Mouse (Mus musculus) cerebellum, postnatal 10 days (tissue): ENCODE results near the gene Trmt44.
A peak's percentile ranks its signal among the peaks of the same experiment; 100 is the strongest.
"Not testable (repeated sequence)": the region's sequence is repeated elsewhere in the genome, so short reads cannot be mapped to it uniquely, and the experiment has no call there.

Source experiments
- DNase-seq, 2 experiments: peaks; one replicate each; pipeline ENCODE4 v3.0.0; 2021; ENCODE audit warnings: mixed read lengths in 2 of 2

Trmt44 gene

GRCm38 (mm10) chr5:35584259-35584658 is 9.4 kb upstream of the Trmt44 start:
- not testable (repeated sequence) for DNase-seq

GRCm38 (mm10) chr5:35583221-35583783 is 8.4 kb upstream of the Trmt44 start:
- DNase-seq = no peak

GRCm38 (mm10) chr5:35582445-35583220 is 7.8 kb upstream of the Trmt44 start, which contains the start of gene Acox3:
TSS of gene Acox3 (plus strand) at chr5:35583040.
- DNase-seq = peak; percentile 97 to 98

GRCm38 (mm10) chr5:35580156-35580922 is 5.5 kb upstream of the Trmt44 start:
- no peak for DNase-seq

- DNase-seq = no peak
Measured at GRCm38 (mm10) chr5:35579247-35579893, 4.5 kb upstream of the Trmt44 start.

GRCm38 (mm10) chr5:35578411-35578810 is 3.5 kb upstream of the Trmt44 start:
- no peak for DNase-seq

- no peak for DNase-seq
Measured at GRCm38 (mm10) chr5:35576409-35577020, 1.6 kb upstream of the Trmt44 start.

- no peak for DNase-seq
Measured at GRCm38 (mm10) chr5:35571546-35571945, 3.3 kb downstream of the Trmt44 start.

GRCm38 (mm10) chr5:35566632-35567031 is 8.2 kb downstream of the Trmt44 start:
- no peak for DNase-seq

GRCm38 (mm10) chr5:35565217-35565616 is 9.7 kb downstream of the Trmt44 start:
- no peak for DNase-seq

- peak; percentile 91 to 95 for DNase-seq
Measured at GRCm38 (mm10) chr5:35563449-35563848, 11.4 kb downstream of the Trmt44 start.

GRCm38 (mm10) chr5:35562616-35563015 is 12.3 kb downstream of the Trmt44 start:
- DNase-seq = no peak

GRCm38 (mm10) chr5:35559447-35559846 is 15.4 kb downstream of the Trmt44 start:
- DNase-seq = no peak

GRCm38 (mm10) chr5:35557946-35558621 is 16.8 kb downstream of the Trmt44 start:
- peak in 1 of 2 experiments; percentile 37 for DNase-seq

- no peak for DNase-seq
Measured at GRCm38 (mm10) chr5:35556393-35556792, 18.5 kb downstream of the Trmt44 start.

- peak; percentile 51 to 63 for DNase-seq
Measured at GRCm38 (mm10) chr5:35552838-35553539, 21.9 kb downstream of the Trmt44 start.

- peak; percentile 78 to 88 for DNase-seq
Measured at GRCm38 (mm10) chr5:35551855-35552837, 22.7 kb downstream of the Trmt44 start.

GRCm38 (mm10) chr5:35546127-35546526 is 28.7 kb downstream of the Trmt44 start:
- DNase-seq = no peak

GRCm38 (mm10) chr5:35541059-35541790 is 33.6 kb downstream of the Trmt44 start:
- no peak for DNase-seq
